Mouse (Mus musculus) hindbrain, postnatal 0 days (tissue): ENCODE results near the gene Tec. TPM values are rescaled to one million over a fixed set of nuclear protein-coding genes. Genes with fewer than 3 reads are reported as not detected.

Source experiments
- ATAC-seq: fragments of 200-750 bp; cut with Nextera tagmentation; 2 replicates; pipeline ENCODE4 v1.8.0; 2017; ENCODE audit warnings: mild to moderate bottlenecking, moderate TSS enrichment, moderate library complexity
- DNase-seq: peaks from one replicate; pipeline ENCODE4 v3.0.0-alpha.2; 2015; ENCODE audit warnings: low spot score
- H3K27ac ChIP-seq: fragments of 300-500 bp; sonication (generic); 2 replicates; pipeline ENCODE4 v1.5.1; 2014; ENCODE audit warnings: mild to moderate bottlenecking
- H3K27me3 ChIP-seq: fragments of 300-500 bp; sonication (generic); 2 replicates; pipeline ENCODE4 v1.6.1; 2014; ENCODE audit warnings: low read length, mixed read lengths; ENCODE audit not compliant: insufficient read depth
- H3K36me3 ChIP-seq: fragments of 300-500 bp; sonication (generic); 2 replicates; pipeline ENCODE4 v1.6.1; 2014; ENCODE audit warnings: low read length, mixed read lengths; ENCODE audit not compliant: insufficient read depth
- H3K4me1 ChIP-seq: fragments of 300-500 bp; sonication (generic); 2 replicates; pipeline ENCODE4 v1.6.1; 2014; ENCODE audit warnings: antibody characterized with exemption, low read length, mixed read lengths; ENCODE audit not compliant: insufficient read depth
- H3K4me2 ChIP-seq: fragments of 300-500 bp; sonication (generic); 2 replicates; pipeline ENCODE4 v1.6.1; 2014; ENCODE audit warnings: low read depth, mild to moderate bottlenecking, low read length, moderate library complexity, mixed read lengths
- H3K4me3 ChIP-seq: fragments of 300-500 bp; sonication (generic); 2 replicates; pipeline ENCODE4 v1.5.1; 2014; ENCODE audit warnings: low read length
- H3K9ac ChIP-seq: fragments of 300-500 bp; sonication (generic); replicated peaks from 2 replicates; pipeline ENCODE4 v1.6.1; 2014; ENCODE audit warnings: mild to moderate bottlenecking, low read length, moderate library complexity, mixed read lengths
- H3K9me3 ChIP-seq: fragments of 300-500 bp; sonication (generic); 2 replicates; pipeline ENCODE4 v1.6.1; 2016; ENCODE audit warnings: low read length, mixed read lengths
- CTCF ChIP-seq: IDR thresholded peaks from 2 replicates; pipeline ENCODE4 v1.5.1; 2016; ENCODE audit warnings: antibody characterized with exemption, control low read depth, low read depth
- WGBS: fragments of 180-500 bp; shearing (Covaris S2); extraction: QIAGEN DNeasy Blood & Tissue Kit; methylation state at CpG from one replicate; pipeline ENCODE4 v1.1.7; 2014; 5-methylcytosine and 5-hydroxymethylcytosine counted together
- polyA plus RNA-seq: library from polyadenylated mRNA; unstranded; fragments of >200 nt; fragmentation: Nextera tagmentation; extraction: Ambion mirVana; gene quantifications from 2 replicates; pipeline ENCODE4 v1.2.1, GENCODE M21; 2015
- total RNA-seq: library from RNA; depleted of rRNA; stranded (reverse); fragments of >200 nt; gene quantifications from 2 replicates; pipeline ENCODE4 v1.2.3, GENCODE M21; 2014; rRNA removed

Gene Tec
- total RNA-seq = 3.0 and 4.9 TPM in 2 replicates
- 3.6 and 5.0 TPM in 2 replicates for polyA plus RNA-seq

DNA sequence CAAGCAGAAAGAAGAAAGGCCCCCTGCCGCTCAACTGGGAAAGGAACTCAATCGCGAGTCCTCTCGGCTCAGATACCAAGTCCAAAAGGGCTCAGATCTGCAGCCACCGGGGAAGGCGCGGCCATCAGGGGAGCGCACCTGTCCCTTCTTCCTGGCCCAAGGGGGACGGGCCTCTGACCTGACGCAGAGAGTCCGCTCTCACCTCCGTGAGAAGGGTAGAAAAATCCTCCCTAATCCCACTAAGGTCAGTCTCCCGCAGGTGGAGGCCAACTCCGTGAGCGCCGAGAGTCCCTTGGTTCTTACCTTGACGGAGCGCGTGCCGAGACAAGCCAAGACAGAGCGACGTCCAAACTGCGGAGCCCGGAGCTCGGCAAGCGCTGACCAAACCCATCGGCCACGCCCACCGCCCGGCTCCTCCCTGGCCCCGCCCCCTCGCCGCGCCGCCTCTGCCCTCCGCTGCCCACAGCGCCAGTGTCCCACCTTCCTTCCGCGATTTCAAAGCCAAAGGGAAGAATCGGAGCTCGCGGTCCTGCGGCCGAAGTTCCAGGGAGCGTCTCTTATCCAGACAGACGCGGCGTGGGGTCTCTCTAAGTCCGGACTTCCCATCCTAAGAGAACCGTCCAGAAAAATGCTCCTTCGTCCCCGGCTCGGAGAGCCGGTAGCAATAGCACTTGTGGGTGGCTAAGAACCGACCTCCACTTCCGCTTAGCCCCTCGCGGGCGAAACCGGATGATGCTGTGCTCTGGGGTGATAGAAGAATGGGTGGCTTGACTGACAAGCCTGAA lies at the start of gene Tec:
Gene Tec, minus strand, starts transcription at position 393 of the 785 bp plus-strand sequence.
- DNase-seq (peak; percentile 83), ATAC-seq (peak; percentile 95)
- H3K27me3 ChIP-seq = no peaks in the 10 kb centered on the region
- peak within 1 kb of the TSS; percentile 58 for H3K4me3 ChIP-seq
- H3K4me2 ChIP-seq = peak within 1 kb of the TSS; percentile 92
- TF ChIP-seq CTCF = no peak
- 1% methylated on average over 60 of the region's 60 CpGs for WGBS
- H3K9ac ChIP-seq = peak within 1 kb of the TSS; percentile 46
- H3K9me3 ChIP-seq = no peaks in the 10 kb centered on the region
- peaks cover 7% of the 10 kb centered on the region; the same call in 1 of the 2 replicates for H3K4me1 ChIP-seq
- no peaks in the 10 kb centered on the region for H3K36me3 ChIP-seq
- peak within 1 kb of the TSS; percentile 60; the same call in 1 of the 2 replicates for H3K27ac ChIP-seq

DNA sequence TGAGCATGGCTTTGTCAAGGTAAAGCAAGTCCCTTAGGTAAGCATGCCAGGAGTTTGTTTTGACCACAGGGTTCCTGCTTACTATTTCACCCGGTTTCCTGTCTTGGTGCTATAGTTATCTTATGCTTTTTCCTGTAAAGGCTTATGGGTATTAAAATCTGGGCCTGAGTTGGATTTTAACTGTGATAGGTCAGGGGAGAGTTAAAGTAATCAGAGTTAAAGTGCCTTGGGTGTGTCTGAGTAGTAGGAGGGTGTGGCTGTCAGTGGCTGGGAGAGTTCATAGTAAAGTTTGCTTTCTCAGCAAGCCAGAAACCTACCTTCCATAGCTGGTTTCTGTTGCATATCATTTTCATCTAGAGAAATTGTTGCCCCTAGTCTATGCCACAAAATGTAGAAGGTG lies 48.6 kb upstream of the Tec start:
- WGBS = 65% methylated on average over 1 of the region's 1 CpGs
- Histone ChIP-seq H3K9me3 (no peaks in the 10 kb centered on the region), H3K4me1 (peaks cover 17% of the 10 kb centered on the region), H3K4me3 (no peak overlapping the region), H3K9ac (peak overlapping the region; percentile 88; the same call in 1 of the 2 replicates), H3K36me3 (no peaks in the 10 kb centered on the region), H3K4me2 (peak overlapping the region; percentile 59), H3K27me3 (no peaks in the 10 kb centered on the region), H3K27ac (no peak overlapping the region)
- no peak for DNase-seq
- ATAC-seq = no peak
- TF ChIP-seq CTCF = no peak

DNA sequence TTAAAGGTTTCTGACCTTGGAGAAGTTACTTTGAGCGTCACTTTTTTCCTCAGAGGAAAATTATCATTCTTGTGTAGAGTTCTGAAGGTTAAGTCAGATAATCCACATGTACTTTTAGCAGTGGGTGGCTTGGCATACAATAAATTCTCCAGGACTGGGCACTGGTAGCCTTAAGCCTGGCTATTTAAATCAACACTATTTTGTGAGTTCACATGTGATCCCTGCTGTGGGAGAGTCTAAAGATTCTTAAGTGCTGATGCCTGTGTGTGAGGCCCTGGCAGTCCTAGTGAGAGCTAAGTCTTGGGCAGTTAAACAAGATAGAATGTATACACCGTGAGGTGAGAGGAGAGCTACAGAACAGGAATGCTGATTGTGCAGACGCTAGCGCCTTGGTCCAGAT lies 47.8 kb upstream of the Tec start:
- 34% methylated on average over 4 of the region's 4 CpGs for WGBS
- peaks cover 17% of the 10 kb centered on the region for H3K4me1 ChIP-seq
- H3K27me3 ChIP-seq = no peaks in the 10 kb centered on the region
- no peak for TF ChIP-seq CTCF
- H3K4me2 ChIP-seq = peak overlapping the region; percentile 59
- no peaks in the 10 kb centered on the region for H3K36me3 ChIP-seq
- DNase-seq (no peak), ATAC-seq (no peak)
- no peaks in the 10 kb centered on the region for H3K9me3 ChIP-seq
- peak overlapping the region; percentile 83 for H3K4me3 ChIP-seq
- H3K9ac ChIP-seq = peak overlapping the region; percentile 88
- H3K27ac ChIP-seq = no peak overlapping the region

DNA sequence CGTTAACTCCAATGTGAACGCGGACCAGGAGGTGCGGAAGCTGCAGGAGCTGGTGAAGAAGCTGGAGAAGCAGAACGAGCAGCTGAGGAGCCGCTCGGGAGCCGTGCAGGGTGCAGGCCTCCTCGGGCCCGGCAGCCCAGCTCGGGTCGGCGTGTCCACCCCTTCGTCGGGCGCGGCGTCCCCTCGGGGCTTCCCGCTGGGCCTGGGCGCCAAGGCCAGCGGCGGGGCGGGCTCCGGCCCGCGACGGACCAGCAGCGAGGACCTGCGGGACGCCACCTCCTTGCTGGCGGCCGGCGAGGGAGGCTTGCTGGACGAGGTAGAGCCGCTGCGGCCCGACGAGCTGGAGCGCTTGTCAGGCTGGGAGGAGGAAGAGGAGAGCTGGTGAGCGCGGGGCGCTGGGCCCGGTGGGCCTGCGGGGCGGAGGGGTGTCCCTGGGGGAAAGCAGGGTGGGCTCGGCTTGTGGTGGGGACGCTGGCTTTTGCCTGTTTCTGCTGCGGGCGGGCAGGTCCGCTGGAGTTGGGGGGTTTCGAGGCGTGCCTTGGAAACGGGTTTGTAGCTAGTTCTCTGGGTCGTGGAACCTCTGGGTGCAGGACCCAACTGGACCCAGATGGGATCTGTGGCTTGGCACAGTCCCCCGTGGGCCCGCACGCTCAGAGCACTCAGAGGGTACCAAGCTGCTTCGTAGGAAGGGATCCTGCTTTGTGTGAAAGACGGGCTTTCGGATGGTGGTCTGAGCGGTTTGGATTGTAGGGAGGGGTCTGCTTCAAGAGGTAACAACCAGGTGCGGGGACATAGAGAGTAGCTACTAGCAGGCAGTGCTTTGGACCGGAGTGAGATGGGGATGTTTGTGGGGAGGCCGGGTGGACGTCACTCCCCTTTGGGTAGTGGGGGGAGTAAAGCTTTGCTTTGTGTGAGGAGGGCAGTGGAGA lies 46.6 kb upstream of the Tec start:
- H3K9me3 ChIP-seq = no peaks in the 10 kb centered on the region
- H3K36me3 ChIP-seq = no peaks in the 10 kb centered on the region
- ATAC-seq = peak; percentile 57
- peak overlapping the region; percentile 88 for H3K9ac ChIP-seq
- peak overlapping the region; percentile 94 for H3K27ac ChIP-seq
- WGBS = under 1% methylated on average over 59 of the region's 66 CpGs
- DNase-seq = peak; percentile 54
- H3K27me3 ChIP-seq = no peaks in the 10 kb centered on the region
- no peak for TF ChIP-seq CTCF
- peak overlapping the region; percentile 83 for H3K4me3 ChIP-seq
- peak overlapping the region; percentile 59 for H3K4me2 ChIP-seq
- peaks cover 17% of the 10 kb centered on the region for H3K4me1 ChIP-seq

DNA sequence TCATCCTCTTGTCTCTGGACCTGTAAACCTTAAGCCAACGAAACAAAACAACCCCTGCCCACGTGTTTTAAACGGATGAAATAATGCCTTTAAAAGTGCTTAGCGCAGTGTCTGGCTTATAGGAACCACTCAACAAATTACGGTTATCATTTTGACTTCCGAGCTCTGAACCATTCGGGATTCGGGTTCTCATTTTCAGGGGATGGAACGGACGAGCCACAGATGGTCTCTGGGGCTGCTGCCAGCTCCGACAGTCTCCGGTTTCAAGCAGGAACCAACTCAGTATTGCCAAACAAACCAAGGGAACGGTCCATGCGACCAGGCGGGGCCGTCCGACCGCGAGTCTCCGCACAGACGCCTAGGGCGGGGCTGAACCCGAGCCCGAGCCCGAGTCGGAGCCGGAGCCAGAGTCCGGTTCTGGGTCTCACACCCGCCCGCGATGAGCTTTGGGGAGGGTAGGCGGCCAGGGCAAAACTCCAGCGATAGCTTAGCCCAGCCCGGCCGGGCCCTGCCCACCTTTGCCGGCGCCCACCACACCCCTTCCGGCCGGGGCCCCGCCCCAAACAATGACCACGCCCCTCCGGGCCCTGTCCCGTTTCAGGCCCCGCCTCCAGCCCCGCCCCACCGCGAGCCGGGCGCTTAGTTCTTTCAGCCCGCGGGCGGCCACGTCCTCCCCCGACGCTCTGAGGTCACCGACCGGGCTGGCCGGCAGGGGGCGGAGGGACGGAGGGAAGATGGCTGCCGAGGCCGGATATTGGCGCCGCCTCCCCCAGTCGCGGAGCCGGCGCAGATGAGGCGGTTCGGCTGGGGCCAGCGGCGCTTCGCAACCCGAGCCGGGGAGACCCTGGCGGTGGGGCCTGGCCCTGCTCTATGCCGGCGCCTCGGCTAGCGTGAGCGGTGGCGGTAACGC lies 45.6 kb upstream of the Tec start, which contains the start of gene Slain2:
Gene Slain2, plus strand, starts transcription at position 657 of the 910 bp plus-strand sequence.
- no peaks in the 10 kb centered on the region for H3K27me3 ChIP-seq
- peaks cover 17% of the 10 kb centered on the region for H3K4me1 ChIP-seq
- WGBS = 1% methylated on average over 76 of the region's 83 CpGs
- peak; percentile 95 for ATAC-seq
- H3K9me3 ChIP-seq = no peaks in the 10 kb centered on the region
- H3K9ac ChIP-seq = peak within 1 kb of the TSS; percentile 88
- peak; percentile 65 for TF ChIP-seq CTCF
- peak; percentile 98 for DNase-seq
- no peaks in the 10 kb centered on the region for H3K36me3 ChIP-seq
- peak within 1 kb of the TSS; percentile 59 for H3K4me2 ChIP-seq
- peak within 1 kb of the TSS; percentile 83 for H3K4me3 ChIP-seq
- peak within 1 kb of the TSS; percentile 94 for H3K27ac ChIP-seq
